Mouse (Mus musculus): ENCODE results near the gene Atp8b5. TPM values are rescaled to one million over a fixed set of nuclear protein-coding genes. Genes with fewer than 3 reads are reported as not detected.

Gene Atp8b5
- polyA plus RNA-seq (2015; fragmentation: Nextera tagmentation; extraction: Ambion mirVana), result 0.23 and 0.71 TPM in 2 replicates

DNA sequence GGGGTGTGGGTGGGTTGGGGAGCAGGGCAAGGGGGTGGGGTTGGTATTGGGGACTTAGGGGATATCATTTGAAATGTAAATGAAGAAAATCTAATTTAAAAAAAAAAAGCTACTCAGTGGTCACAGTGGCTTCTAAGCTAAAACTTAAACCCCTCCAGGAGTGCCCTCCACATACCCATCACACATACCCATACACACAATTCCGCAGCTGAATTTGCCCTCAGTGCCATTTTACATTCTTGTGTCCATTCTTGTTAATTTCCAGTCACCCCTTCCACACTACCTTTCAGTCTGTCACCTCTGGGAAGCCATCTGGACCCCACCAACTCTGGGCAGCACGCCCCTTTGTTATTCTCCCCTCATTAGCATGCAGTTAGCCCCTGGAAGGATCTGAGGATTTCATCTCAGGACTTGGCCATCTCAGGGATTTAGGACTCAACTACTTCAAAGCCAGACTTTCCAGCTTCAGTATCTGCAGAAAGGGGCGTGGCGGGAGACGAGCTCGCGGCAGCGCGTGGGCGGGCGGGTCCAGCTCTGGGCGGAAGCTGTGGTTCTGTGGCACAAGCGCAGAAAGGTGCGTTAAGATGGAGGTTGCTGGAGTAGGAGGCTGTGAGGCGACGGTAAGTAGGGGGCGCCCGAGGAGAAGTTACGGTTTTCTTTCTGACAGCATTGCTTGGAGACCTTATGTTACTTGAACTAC, at the start of gene Atp8b5:
Gene Atp8b5 (plus strand): TSS at position 537 of the 700 bp plus-strand sequence.

GRCm38 (mm10) chr4:43381408-43382154, 114.6 kb downstream of the Atp8b5 start, which contains the start of gene Rusc2:
Gene Rusc2 (plus strand): TSS chr4:43381979.

Other genes starting within 250 kb of the Atp8b5 start
- gene Pigo, start 241.3 kb upstream of the Atp8b5 start, polyA plus RNA-seq (2015; fragmentation: Nextera tagmentation; extraction: Ambion mirVana), result 9.7 and 11.1 TPM in 2 replicates
- 260 and 353 TPM in 2 replicates for gene Stoml2, start 235.4 kb upstream of the Atp8b5 start, polyA plus RNA-seq (2015; fragmentation: Nextera tagmentation; extraction: Ambion mirVana)
- gene Fam214b, start 220.9 kb upstream of the Atp8b5 start, polyA plus RNA-seq (2015; fragmentation: Nextera tagmentation; extraction: Ambion mirVana), result 8.2 and 14.9 TPM in 2 replicates
- 2.6 and 3.0 TPM in 2 replicates for gene Unc13b, start 208.2 kb upstream of the Atp8b5 start, polyA plus RNA-seq (2015; fragmentation: Nextera tagmentation; extraction: Ambion mirVana)
- gene Rusc2, start 114.8 kb downstream of the Atp8b5 start, polyA plus RNA-seq (2015; fragmentation: Nextera tagmentation; extraction: Ambion mirVana), result 14.3 and 18.3 TPM in 2 replicates
- gene Fam166b, start 162.0 kb downstream of the Atp8b5 start, polyA plus RNA-seq (2015; fragmentation: Nextera tagmentation; extraction: Ambion mirVana), result 0.11 and 0.55 TPM in 2 replicates
- gene Tesk1, start 174.8 kb downstream of the Atp8b5 start, polyA plus RNA-seq (2015; fragmentation: Nextera tagmentation; extraction: Ambion mirVana), result 7.3 and 7.7 TPM in 2 replicates
- gene Cd72, start 187.5 kb downstream of the Atp8b5 start, polyA plus RNA-seq (2015; fragmentation: Nextera tagmentation; extraction: Ambion mirVana), result 3.2 and 3.8 TPM in 2 replicates
- gene Sit1, start 216.6 kb downstream of the Atp8b5 start, polyA plus RNA-seq (2015; fragmentation: Nextera tagmentation; extraction: Ambion mirVana), result 0.41 TPM in 1 of 2 replicates, not detected in the other
- 127 and 185 TPM in 2 replicates for gene Ccdc107, start 225.7 kb downstream of the Atp8b5 start, polyA plus RNA-seq (2015; fragmentation: Nextera tagmentation; extraction: Ambion mirVana)
- 6.2 and 8.6 TPM in 2 replicates for gene Arhgef39, start 232.5 kb downstream of the Atp8b5 start, polyA plus RNA-seq (2015; fragmentation: Nextera tagmentation; extraction: Ambion mirVana)
- 2.2 and 3.2 TPM in 2 replicates for gene Car9, start 239.8 kb downstream of the Atp8b5 start, polyA plus RNA-seq (2015; fragmentation: Nextera tagmentation; extraction: Ambion mirVana)